Mouse (Mus musculus) layer of hippocampus, adult 11-12 months (tissue): ENCODE measurements around the gene Elf1.
A peak's percentile ranks its signal among the peaks of the same experiment; 100 is the strongest.
"Not testable (repeated sequence)": the region's sequence is repeated elsewhere in the genome, so short reads cannot be mapped to it uniquely, and the experiment has no call there.

Experiments used
- DNase-seq: peaks from one replicate; pipeline ENCODE4 v3.0.0; 2022; ENCODE audit warnings: low spot score

Gene Elf1

GRCm38 (mm10) chr14:79521471-79522117 is 40.6 kb downstream of the Elf1 start:
- DNase-seq: no peak

GRCm38 (mm10) chr14:79522387-79522786 is 41.4 kb downstream of the Elf1 start:
- DNase-seq: no peak

- not testable (repeated sequence) for DNase-seq
Observed at GRCm38 (mm10) chr14:79526106-79526505, 45.1 kb downstream of the Elf1 start.

GRCm38 (mm10) chr14:79527704-79528103 is 46.7 kb downstream of the Elf1 start:
- DNase-seq: no peak

- DNase-seq: no peak
Observed at GRCm38 (mm10) chr14:79529581-79530554, 48.9 kb downstream of the Elf1 start.

- DNase-seq: no peak
Observed at GRCm38 (mm10) chr14:79530761-79531160, 49.8 kb downstream of the Elf1 start.

GRCm38 (mm10) chr14:79532036-79532776 is 51.2 kb downstream of the Elf1 start:
- DNase-seq: no peak

GRCm38 (mm10) chr14:79533350-79533749 is 52.4 kb downstream of the Elf1 start:
- no peak for DNase-seq

GRCm38 (mm10) chr14:79534206-79534605 is 53.2 kb downstream of the Elf1 start:
- no peak for DNase-seq

- DNase-seq: not testable (repeated sequence)
Observed at GRCm38 (mm10) chr14:79534656-79535055, 53.7 kb downstream of the Elf1 start.

GRCm38 (mm10) chr14:79535318-79535717 is 54.3 kb downstream of the Elf1 start:
- DNase-seq: no peak

- no peak for DNase-seq
Observed at GRCm38 (mm10) chr14:79536011-79536410, 55.0 kb downstream of the Elf1 start.

GRCm38 (mm10) chr14:79536837-79537236 is 55.8 kb downstream of the Elf1 start:
- no peak for DNase-seq

- DNase-seq: no peak
Observed at GRCm38 (mm10) chr14:79537463-79537862, 56.5 kb downstream of the Elf1 start.

GRCm38 (mm10) chr14:79537921-79538320 is 56.9 kb downstream of the Elf1 start:
- no peak for DNase-seq

GRCm38 (mm10) chr14:79541606-79542005 is 60.6 kb downstream of the Elf1 start:
- no peak for DNase-seq

GRCm38 (mm10) chr14:79549343-79549742 is 68.3 kb downstream of the Elf1 start:
- DNase-seq: peak; percentile 36

- no peak for DNase-seq
Observed at GRCm38 (mm10) chr14:79551929-79552328, 70.9 kb downstream of the Elf1 start.

GRCm38 (mm10) chr14:79552854-79553253 is 71.9 kb downstream of the Elf1 start:
- no peak for DNase-seq

- DNase-seq: no peak
Observed at GRCm38 (mm10) chr14:79557796-79558195, 76.8 kb downstream of the Elf1 start.

- DNase-seq: peak; percentile 41
Observed at GRCm38 (mm10) chr14:79562745-79563144, 81.8 kb downstream of the Elf1 start.

- DNase-seq: no peak
Observed at GRCm38 (mm10) chr14:79564784-79565183, 83.8 kb downstream of the Elf1 start.
